Mouse (Mus musculus) E14TG2a.4 (cell line): ENCODE measurements around the gene Brpf1.

ENCODE experiments used
- CTCF ChIP-seq: conservative IDR thresholded peaks from 2 replicates; pipeline ENCODE4 v1.5.1; 2014; ENCODE audit warnings: low read length
- NANOG ChIP-seq: IDR thresholded peaks from 2 replicates; pipeline ENCODE4 v1.6.1; 2014; ENCODE audit warnings: borderline replicate concordance, low read length, mixed read lengths
- POU5F1 ChIP-seq: IDR thresholded peaks from 2 replicates; pipeline ENCODE4 v1.6.1; 2014; ENCODE audit warnings: low read length, borderline replicate concordance

DNA sequence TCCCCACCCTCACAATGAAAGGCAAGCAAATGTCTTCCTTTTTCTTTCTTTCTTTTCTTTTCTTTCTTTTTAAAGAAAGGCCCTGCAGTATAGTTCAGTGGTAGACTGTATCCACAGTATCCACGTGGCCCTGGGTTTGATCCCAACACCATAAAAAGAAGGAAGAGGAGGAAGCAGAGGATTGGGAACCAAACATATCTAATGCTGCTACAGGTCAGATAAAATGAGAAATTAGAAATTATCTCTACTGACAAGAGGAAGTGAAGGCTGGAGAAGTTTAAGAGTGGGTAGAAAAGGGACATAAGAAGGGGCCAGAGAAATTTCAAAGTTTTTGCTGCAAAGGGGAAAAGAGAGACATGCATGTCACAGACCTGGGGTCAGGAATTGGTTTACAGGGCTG is 20.6 kb upstream of the Brpf1 start:
- TF ChIP-seq CTCF (no peak), NANOG (no peak), POU5F1 (no peak)
